In the genomic region with DNA sequence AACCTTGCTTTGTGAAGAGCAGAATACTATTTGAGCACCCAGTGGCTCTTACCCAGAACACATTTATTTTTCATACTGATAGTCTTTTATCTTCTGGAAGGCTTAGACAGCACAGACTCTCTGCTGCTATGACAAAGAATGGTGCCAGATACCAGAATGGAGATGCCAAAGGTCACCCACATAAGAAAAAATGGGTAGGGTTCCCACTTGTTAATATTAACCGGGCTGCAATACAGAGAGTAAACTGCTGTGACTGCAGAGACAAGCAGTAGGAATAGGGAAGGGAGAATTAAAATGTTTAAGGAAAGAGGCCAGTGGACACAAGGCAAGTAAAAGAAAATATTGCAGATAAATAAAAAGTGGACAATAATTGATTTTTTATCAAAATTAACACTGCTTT, we compare ENCODE assay signal across 24 mouse cellular contexts.
DNase-seq lines count a peak whose midpoint lies in the region; ATAC-seq and TF ChIP-seq lines count a peak whose summit lies in the region.
"Had no signal": no experiment of that assay in that cellular context is flagged by ENCODE, and none has a peak within 500 bp of the region (broad histone marks: within the 10 kb centered on the region; RNA-seq: fewer than 3 reads in every experiment).

No protein-coding gene starts in this region.

- no peak overlapping the region for H3K9ac ChIP-seq in intestine, embryonic 15.5 days
- H3K9ac ChIP-seq in intestine, postnatal 0 days (ENCODE audit: low read depth, low read length), result no peak overlapping the region
- no peak overlapping the region for H3K9ac ChIP-seq in kidney, embryonic 15.5 days
- H3K9ac ChIP-seq in intestine, embryonic 16.5 days (ENCODE audit: low read depth, low read length), result no peak overlapping the region
- H3K9ac ChIP-seq: embryonic facial prominence, embryonic 12.5 days; forebrain, embryonic 13.5 days had no signal

- no peaks in the 10 kb centered on the region for H3K27me3 ChIP-seq in intestine, embryonic 15.5 days (replicated peaks)
- H3K27me3 ChIP-seq in intestine, postnatal 0 days (replicated peaks; ENCODE audit: control insufficient read depth, insufficient read depth, low read length), result no peaks in the 10 kb centered on the region
- H3K27me3 ChIP-seq in kidney, embryonic 15.5 days, result no peaks in the 10 kb centered on the region
- no peaks in the 10 kb centered on the region for H3K27me3 ChIP-seq in intestine, embryonic 16.5 days (replicated peaks; ENCODE audit: control insufficient read depth, insufficient read depth, low read length)
- H3K27me3 ChIP-seq: CH12.LX; embryonic facial prominence, embryonic 12.5 days; forebrain, embryonic 13.5 days had no signal

- H3K9me3 ChIP-seq in intestine, embryonic 15.5 days, result no peaks in the 10 kb centered on the region
- H3K9me3 ChIP-seq in intestine, postnatal 0 days (ENCODE audit: control insufficient read depth), result no peaks in the 10 kb centered on the region
- H3K9me3 ChIP-seq in kidney, embryonic 15.5 days (replicated peaks), result no peaks in the 10 kb centered on the region
- no peaks in the 10 kb centered on the region for H3K9me3 ChIP-seq in intestine, embryonic 16.5 days (ENCODE audit: control insufficient read depth, low read length)
- H3K9me3 ChIP-seq: embryonic facial prominence, embryonic 10.5 days; embryonic facial prominence, embryonic 12.5 days; forebrain, embryonic 13.5 days; G1E had no signal

- 58% methylated on average over 1 of the region's 1 CpGs for WGBS in intestine, embryonic 15.5 days
- 59% methylated on average over 1 of the region's 1 CpGs for WGBS in intestine, postnatal 0 days
- WGBS in kidney, embryonic 15.5 days, result 85% methylated on average over 1 of the region's 1 CpGs
- WGBS in intestine, embryonic 16.5 days, result 64% methylated on average over 1 of the region's 1 CpGs

- no peak for TF ChIP-seq CTCF in intestine, postnatal 0 days (IDR thresholded peaks at IDR 0.05; ENCODE audit: low read depth)

- no peak overlapping the region for H3K4me2 ChIP-seq in intestine, embryonic 15.5 days (replicated peaks)
- no peak overlapping the region for H3K4me2 ChIP-seq in intestine, postnatal 0 days (replicated peaks; ENCODE audit: low read depth)
- no peak overlapping the region for H3K4me2 ChIP-seq in kidney, embryonic 15.5 days
- H3K4me2 ChIP-seq in intestine, embryonic 16.5 days (ENCODE audit: low read depth, low read length), result no peak overlapping the region
- H3K4me2 ChIP-seq: embryonic facial prominence, embryonic 12.5 days; forebrain, embryonic 13.5 days had no signal

- H3K27ac ChIP-seq in intestine, embryonic 15.5 days, result no peak overlapping the region
- no peak overlapping the region for H3K27ac ChIP-seq in intestine, postnatal 0 days (ENCODE audit: low read depth, low read length)
- H3K27ac ChIP-seq in kidney, embryonic 15.5 days, result no peak overlapping the region
- no peak overlapping the region for H3K27ac ChIP-seq in intestine, embryonic 16.5 days (ENCODE audit: low read length)
- H3K27ac ChIP-seq: embryonic facial prominence, embryonic 10.5 days; embryonic facial prominence, embryonic 12.5 days; forebrain, embryonic 13.5 days had no signal

- peak; percentile 0 to 3 for DNase-seq in kidney, adult 8-10 months
- peak; percentile 0 for DNase-seq in kidney, postnatal 14 days
- no peak for DNase-seq in kidney, adult 11 months
- DNase-seq: adrenal gland, adult 8-10 months; adrenal gland, postnatal 14 days; adrenal gland, postnatal 36 days; B cell, adult 2 months; cerebellum, adult 11-12 months; cerebellum, adult 2 months; cerebellum, adult 9-10 months; cerebellum, postnatal 10 days; cerebellum, postnatal 25 days had no signal

- H3K4me3 ChIP-seq in intestine, embryonic 15.5 days (replicated peaks), result no peak overlapping the region
- no peak overlapping the region for H3K4me3 ChIP-seq in intestine, postnatal 0 days (ENCODE audit: low read depth, low read length)
- no peak overlapping the region for H3K4me3 ChIP-seq in kidney, embryonic 15.5 days (replicated peaks)
- no peak overlapping the region for H3K4me3 ChIP-seq in intestine, embryonic 16.5 days (ENCODE audit: low read length)
- H3K4me3 ChIP-seq: embryonic facial prominence, embryonic 10.5 days; embryonic facial prominence, embryonic 12.5 days; forebrain, embryonic 13.5 days had no signal

- H3K4me1 ChIP-seq in intestine, embryonic 15.5 days (replicated peaks), result no peaks in the 10 kb centered on the region
- H3K4me1 ChIP-seq in intestine, postnatal 0 days (replicated peaks; ENCODE audit: control insufficient read depth, insufficient read depth, low read length), result no peaks in the 10 kb centered on the region
- H3K4me1 ChIP-seq in kidney, embryonic 15.5 days, result no peaks in the 10 kb centered on the region
- no peaks in the 10 kb centered on the region for H3K4me1 ChIP-seq in intestine, embryonic 16.5 days (ENCODE audit: control insufficient read depth, insufficient read depth, low read length)
- H3K4me1 ChIP-seq: embryonic facial prominence, embryonic 10.5 days; embryonic facial prominence, embryonic 12.5 days; forebrain, embryonic 13.5 days had no signal

- H3K36me3 ChIP-seq in intestine, embryonic 15.5 days, result no peaks in the 10 kb centered on the region
- H3K36me3 ChIP-seq in intestine, postnatal 0 days (ENCODE audit: control insufficient read depth, insufficient read depth), result no peaks in the 10 kb centered on the region
- no peaks in the 10 kb centered on the region for H3K36me3 ChIP-seq in kidney, embryonic 15.5 days
- no peaks in the 10 kb centered on the region for H3K36me3 ChIP-seq in intestine, embryonic 16.5 days (ENCODE audit: control insufficient read depth, insufficient read depth, low read length)
- H3K36me3 ChIP-seq: embryonic facial prominence, embryonic 10.5 days; embryonic facial prominence, embryonic 12.5 days; G1E had no signal

- ATAC-seq in intestine, embryonic 15.5 days, result peak; percentile 77
- ATAC-seq in intestine, postnatal 0 days, result no peak
- ATAC-seq in kidney, embryonic 15.5 days (replicated peaks; ENCODE audit: low FRiP score), result no peak
- ATAC-seq in intestine, embryonic 16.5 days, result peak; percentile 89
- ATAC-seq: activated CD4-positive, CD25-positive, alpha-beta regulatory T cell, adult 4 months; CD4-positive, CD25-positive, alpha-beta regulatory T cell, adult 4 months; forebrain, embryonic 13.5 days; Patski had no signal

Comparison
In these comparisons a context has a peak if more than half of its experiments do, and no peak if none do; other contexts are left out.
1. ATAC-seq: peak in intestine, embryonic 15.5 days (single experiment) and intestine, embryonic 16.5 days (single experiment); none in intestine, postnatal 0 days (single experiment) and kidney, embryonic 15.5 days (single experiment).